Mouse (Mus musculus) liver, embryonic 14.5 days (tissue): ENCODE measurements around the gene Ilf2. TPM values are rescaled to one million over a fixed set of nuclear protein-coding genes. Genes with fewer than 3 reads are reported as not detected.

Experiments used
- ATAC-seq: fragments of 200-750 bp; cut with Nextera tagmentation; 2 replicates; pipeline ENCODE4 v1.8.0; 2017; ENCODE audit warnings: moderate number of reproducible peaks, mild to moderate bottlenecking, moderate library complexity; ENCODE audit not compliant: insufficient read depth
- DNase-seq, 3 experiments: peaks; one replicate each; pipeline ENCODE4 v3.0.0-alpha.2; 2012 to 2013; ENCODE audit warnings: low read depth in 3 of 3, low spot score in 3 of 3
- H3K27ac ChIP-seq: fragments of 300-500 bp; sonication (generic); 2 replicates; pipeline ENCODE4 v1.5.1; 2014; ENCODE audit warnings: moderate library complexity, mild to moderate bottlenecking, control low read depth, inconsistent platforms
- H3K27me3 ChIP-seq: fragments of 300-500 bp; sonication (generic); 2 replicates; pipeline ENCODE4 v1.6.1; 2014; ENCODE audit warnings: mild to moderate bottlenecking, low read length, moderate library complexity; ENCODE audit not compliant: control insufficient read depth, insufficient read depth
- H3K36me3 ChIP-seq: fragments of 300-500 bp; sonication (generic); replicated peaks from 2 replicates; pipeline ENCODE4 v1.6.1; 2014; ENCODE audit warnings: low read depth; ENCODE audit not compliant: control insufficient read depth, insufficient read depth
- H3K4me1 ChIP-seq, 2 experiments: fragments of 200-500 bp in 1 of 2; fragments of 300-500 bp in 1 of 2; sonication (generic) in 1 of 2; replicated peaks; 2 replicates each; pipeline ENCODE4 v1.6.1; 2012 to 2014; ENCODE audit warnings: antibody characterized with exemption in 1 of 2, inconsistent platforms in 1 of 2, low read length in 1 of 2; ENCODE audit not compliant: control insufficient read depth in 2 of 2, insufficient read depth in 2 of 2
- H3K4me2 ChIP-seq: fragments of 300-500 bp; sonication (generic); 2 replicates; pipeline ENCODE4 v1.6.1; 2014; ENCODE audit warnings: low read depth, mild to moderate bottlenecking, control low read depth, moderate library complexity
- H3K4me3 ChIP-seq, 2 experiments: fragments of 200-500 bp in 1 of 2; fragments of 300-500 bp in 1 of 2; sonication (generic) in 1 of 2; 2 replicates each; pipeline ENCODE4 v1.5.1; 2012 to 2014; ENCODE audit warnings: low read depth in 2 of 2, low read length in 2 of 2, mild to moderate bottlenecking in 2 of 2, control low read depth in 1 of 2, inconsistent platforms in 1 of 2, moderate library complexity in 1 of 2; ENCODE audit not compliant: insufficient read depth in 1 of 2
- H3K9ac ChIP-seq: fragments of 300-500 bp; sonication (generic); replicated peaks from 2 replicates; pipeline ENCODE4 v1.6.1; 2014; ENCODE audit warnings: mild to moderate bottlenecking, control low read depth, moderate library complexity
- H3K9me3 ChIP-seq: fragments of 300-500 bp; sonication (generic); 2 replicates; pipeline ENCODE4 v1.6.1; 2016; ENCODE audit warnings: low read length, mixed read lengths; ENCODE audit not compliant: control insufficient read depth
- CTCF ChIP-seq: IDR thresholded peaks from 2 replicates; pipeline ENCODE4 v1.5.1; 2016; ENCODE audit warnings: antibody characterized with exemption, low read depth, control low read depth
- EP300 ChIP-seq: IDR thresholded peaks from 2 replicates; pipeline ENCODE4 v1.6.1; 2016; ENCODE audit warnings: antibody characterized with exemption, low read depth
- WGBS: fragments of 180-500 bp; shearing (Covaris S2); extraction: QIAGEN DNeasy Blood & Tissue Kit; methylation state at CpG from one replicate; pipeline ENCODE4 v1.1.7; 2014; ENCODE audit not compliant: insufficient replicate concordance; 5-methylcytosine and 5-hydroxymethylcytosine counted together
- polyA plus RNA-seq, 2 experiments: library from polyadenylated mRNA; depleted of rRNA in 1 of 2; stranded (reverse) in 1 of 2; unstranded in 1 of 2; fragments of >200 nt; fragmentation: Nextera tagmentation in 1 of 2; extraction: Ambion mirVana in 1 of 2; gene quantifications; 2 replicates each; pipeline versions ENCODE4 v1.2.1 to v1.2.3; 2012 to 2014

Ilf2 gene
- polyA plus RNA-seq, 2 experiments = 34.5 to 46.5 TPM

DNA sequence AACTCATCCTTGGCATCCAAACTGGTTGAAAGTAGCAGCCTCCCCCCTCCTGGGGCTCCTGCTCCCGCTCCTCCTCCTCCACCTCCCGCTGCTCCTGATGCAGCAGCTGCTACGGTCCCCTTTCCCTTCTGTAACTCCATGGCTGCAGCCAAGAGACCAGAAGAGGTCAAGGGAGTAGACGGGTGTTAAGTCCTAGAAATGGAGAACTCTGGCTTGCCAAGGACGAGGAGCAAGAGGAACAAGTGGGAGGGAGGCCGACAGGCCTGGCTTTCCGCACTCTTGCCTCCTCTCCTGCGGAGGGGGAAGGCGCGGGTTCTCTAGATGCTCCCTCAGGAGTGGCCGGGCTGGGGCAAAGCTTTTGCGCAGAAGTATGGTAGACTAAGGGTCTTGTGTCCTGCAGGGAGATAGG lies 43.1 kb upstream of the Ilf2 start:
- 0% methylated on average over 12 of the region's 12 CpGs for WGBS
- DNase-seq = peak in 1 of 3 experiments; percentile 24
- H3K4me1 ChIP-seq = peaks cover 39 to 43% of the 10 kb centered on the region in 2 experiments

DNA sequence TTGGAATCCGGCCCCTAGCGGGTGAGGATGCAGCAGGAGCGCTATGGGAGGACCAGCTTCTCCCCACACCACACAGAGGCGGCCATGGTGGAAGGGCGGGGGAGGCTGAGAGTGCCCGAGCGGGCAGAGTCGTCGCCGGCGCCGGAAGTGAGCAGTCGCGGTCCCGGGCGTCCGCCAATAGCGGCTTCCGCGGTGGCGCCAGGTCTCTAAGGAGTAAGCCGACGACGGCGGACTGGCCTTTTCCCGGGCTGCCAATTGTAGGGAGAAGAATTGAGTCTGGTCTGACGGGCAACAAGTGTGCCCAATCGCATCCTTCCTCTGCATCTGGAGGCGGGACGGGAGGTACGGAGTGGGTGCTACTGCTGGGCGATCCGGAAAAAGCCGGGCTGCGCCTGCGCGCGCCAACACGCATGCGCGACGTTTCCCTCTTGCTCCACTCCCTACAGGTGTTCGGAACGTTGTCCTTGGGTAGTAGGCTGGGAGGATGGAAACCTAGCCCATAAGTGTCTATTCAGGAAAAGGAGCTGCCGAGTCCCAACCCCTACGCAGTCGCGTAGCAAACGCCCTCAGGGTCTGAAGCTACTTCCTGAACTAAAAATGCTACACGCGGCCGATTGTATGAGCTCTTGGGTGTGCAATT lies 42.4 kb upstream of the Ilf2 start, which contains the start of gene Ints3:
TSS of gene Ints3 (minus strand) at position 242 of the 640 bp plus-strand sequence.
- H3K9ac ChIP-seq = peak within 1 kb of the TSS; percentile 84
- H3K27me3 ChIP-seq = no peaks in the 10 kb centered on the region
- H3K4me1 ChIP-seq = peaks cover 32 to 37% of the 10 kb centered on the region in 2 experiments
- no peaks in the 10 kb centered on the region for H3K9me3 ChIP-seq
- peak within 1 kb of the TSS; percentile 76 to 79 for H3K4me3 ChIP-seq
- TF ChIP-seq CTCF (no peak), EP300 (no peak)
- peak within 1 kb of the TSS; percentile 97 for H3K4me2 ChIP-seq
- ATAC-seq (peak; percentile 99), DNase-seq (peak; percentile 99)
- H3K36me3 ChIP-seq = no peaks in the 10 kb centered on the region
- WGBS = under 1% methylated on average over 51 of the region's 52 CpGs
- peak within 1 kb of the TSS; percentile 82 for H3K27ac ChIP-seq

More for the DNA sequence above, 43.1 kb upstream of the Ilf2 start:
- TF ChIP-seq CTCF (no peak), EP300 (no peak)
- H3K36me3 ChIP-seq = no peaks in the 10 kb centered on the region
- ATAC-seq = peak; percentile 29; the same call in 1 of the 2 replicates
- peak overlapping the region; percentile 97 for H3K4me2 ChIP-seq
- H3K9me3 ChIP-seq = no peaks in the 10 kb centered on the region
- peak overlapping the region; percentile 76 to 79 for H3K4me3 ChIP-seq
- peak overlapping the region; percentile 82 for H3K27ac ChIP-seq
- no peaks in the 10 kb centered on the region for H3K27me3 ChIP-seq
- H3K9ac ChIP-seq = peak overlapping the region; percentile 84

DNA sequence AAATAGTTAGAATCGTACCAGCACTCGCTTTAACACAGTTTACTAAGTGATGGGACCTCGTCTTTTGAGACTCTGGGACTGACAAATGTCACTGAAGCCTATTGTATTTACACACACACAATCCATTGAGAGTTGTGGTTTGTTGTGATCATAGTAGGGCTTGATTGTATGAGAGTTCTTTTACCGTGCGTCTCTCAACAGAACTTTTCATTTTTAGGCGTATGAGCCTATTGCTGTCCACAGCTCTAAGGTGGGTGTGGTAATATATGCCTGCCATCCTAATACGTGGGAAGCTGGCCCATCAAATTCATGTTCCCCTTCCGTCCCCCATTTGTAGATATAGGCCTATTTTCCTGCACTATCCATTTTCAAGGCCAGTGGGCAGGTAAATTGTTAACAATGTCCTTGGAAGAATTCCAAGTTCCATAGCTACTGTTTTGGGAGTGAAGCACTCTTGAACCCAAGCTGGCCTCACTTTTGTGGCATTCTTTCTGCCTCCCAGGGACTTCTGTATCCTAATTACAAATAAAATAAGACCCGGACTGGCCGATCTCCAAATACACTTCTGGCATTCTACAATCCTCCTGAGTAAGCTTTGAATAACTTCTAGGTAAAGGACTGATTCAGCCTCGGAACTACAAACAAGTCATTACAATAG lies 41.7 kb upstream of the Ilf2 start:
- Histone ChIP-seq H3K27ac (peak overlapping the region; percentile 57), H3K4me2 (peak overlapping the region; percentile 97), H3K27me3 (no peaks in the 10 kb centered on the region), H3K4me3 (peak overlapping the region; percentile 76 to 79), H3K9me3 (no peaks in the 10 kb centered on the region), H3K9ac (peak overlapping the region; percentile 67), H3K36me3 (no peaks in the 10 kb centered on the region), H3K4me1 (peaks cover 29 to 32% of the 10 kb centered on the region in 2 experiments)
- DNase-seq (no peak), ATAC-seq (no peak)
- WGBS = 46% methylated on average over 11 of the region's 11 CpGs
- TF ChIP-seq EP300 (no peak), CTCF (no peak)

DNA sequence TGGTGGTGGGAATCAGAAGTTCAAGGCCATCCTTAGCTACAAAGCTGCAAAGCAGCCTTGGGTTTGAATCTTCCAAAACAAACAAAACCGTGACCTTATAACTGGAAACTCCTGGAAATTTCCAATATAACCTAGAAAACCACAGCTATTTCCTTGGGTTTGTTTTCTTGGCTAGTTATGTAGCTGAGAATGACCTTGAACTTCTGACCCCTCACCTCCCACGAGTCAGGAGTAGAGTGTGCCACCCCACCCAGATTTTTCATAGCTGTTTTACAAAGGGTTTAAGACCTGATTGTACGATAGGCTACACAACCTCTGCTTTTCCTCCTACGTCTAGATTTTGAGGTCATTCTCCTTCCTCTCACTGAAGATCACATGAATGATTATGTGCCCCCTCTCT lies 38.8 kb upstream of the Ilf2 start:
- Histone ChIP-seq H3K4me1 (peaks cover 7 to 11% of the 10 kb centered on the region in 2 experiments), H3K27me3 (no peaks in the 10 kb centered on the region), H3K4me3 (no peak overlapping the region), H3K4me2 (no peak overlapping the region), H3K9me3 (no peaks in the 10 kb centered on the region), H3K9ac (no peak overlapping the region), H3K27ac (no peak overlapping the region), H3K36me3 (no peaks in the 10 kb centered on the region)
- DNase-seq (no peak), ATAC-seq (no peak)
- TF ChIP-seq CTCF (no peak), EP300 (no peak)
- WGBS = 47% methylated on average over 4 of the region's 4 CpGs

DNA sequence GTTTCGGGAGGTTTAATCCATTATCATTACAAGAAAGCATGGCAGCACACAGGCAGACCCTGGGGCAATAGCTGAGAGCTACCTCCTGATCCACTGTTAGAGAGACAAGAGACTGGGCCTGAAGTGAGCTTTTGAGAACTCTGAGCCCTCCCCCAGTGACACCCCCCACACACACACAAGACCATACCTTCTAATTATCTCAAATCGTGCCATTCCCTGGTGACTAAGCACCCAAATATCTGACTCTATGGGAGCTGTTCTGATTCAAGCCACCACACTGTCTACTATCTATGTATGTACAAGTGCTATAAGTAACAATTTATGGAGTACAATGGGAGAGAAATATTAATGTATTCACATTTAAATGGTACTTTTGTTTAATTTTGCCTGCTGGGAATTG lies 35.2 kb upstream of the Ilf2 start:
- Histone ChIP-seq H3K36me3 (no peaks in the 10 kb centered on the region), H3K4me3 (no peak overlapping the region), H3K4me2 (no peak overlapping the region), H3K9ac (no peak overlapping the region), H3K9me3 (no peaks in the 10 kb centered on the region), H3K4me1 (peaks cover 0 to 5% of the 10 kb centered on the region in 2 experiments; a peak in 2 of 4 replicates), H3K27ac (no peak overlapping the region), H3K27me3 (no peaks in the 10 kb centered on the region)
- WGBS = 58% methylated on average over 2 of the region's 2 CpGs
- DNase-seq (no peak), ATAC-seq (no peak)
- TF ChIP-seq CTCF = no peak
- TF ChIP-seq EP300 = no peak
